Mouse (Mus musculus): ENCODE data around the gene Rbl2. TPM values are rescaled to one million over a fixed set of nuclear protein-coding genes. Genes with fewer than 3 reads are reported as not detected.

Gene Rbl2
- polyA plus RNA-seq, 1 experiment from 2014 or later, result 18.6 TPM

DNA sequence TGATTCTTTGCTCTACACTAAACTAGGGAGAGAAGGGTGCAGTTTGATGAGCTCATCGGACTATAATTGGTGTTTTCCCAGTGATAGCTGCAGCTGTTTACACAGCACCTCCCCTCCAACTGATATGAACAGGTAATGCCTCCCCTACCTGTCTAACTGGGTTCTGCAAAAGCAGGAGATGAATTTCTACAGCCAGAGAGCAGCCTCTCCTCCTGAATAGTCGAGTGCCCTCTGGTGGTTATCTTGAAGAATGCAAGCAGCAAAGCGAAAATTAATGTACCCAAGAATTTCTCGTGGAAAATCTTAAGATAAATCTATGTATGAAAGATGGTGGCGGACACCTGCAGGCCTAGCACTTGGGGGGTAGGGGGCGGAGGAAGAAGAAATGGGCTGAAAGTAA is 77.9 kb downstream of the Rbl2 start:
- H3K4me3 ChIP-seq (replicated peaks), result no peak overlapping the region
- H3K4me1 ChIP-seq, result peaks cover 9% of the 10 kb centered on the region; the same call in 1 of the 2 replicates
- H3K36me3 ChIP-seq, result no peaks in the 10 kb centered on the region
- H3K27ac ChIP-seq (replicated peaks), result no peak overlapping the region
- H3K27me3 ChIP-seq (replicated peaks), result no peaks in the 10 kb centered on the region
- ATAC-seq (ENCODE audit: low FRiP score), result no peak
- H3K9ac ChIP-seq (replicated peaks), result no peak overlapping the region
- no peak overlapping the region; the same call in 1 of the 2 replicates for H3K4me2 ChIP-seq
- 15% methylated on average over 6 of the region's 6 CpGs for WGBS
- H3K9me3 ChIP-seq (replicated peaks), result no peaks in the 10 kb centered on the region

DNA sequence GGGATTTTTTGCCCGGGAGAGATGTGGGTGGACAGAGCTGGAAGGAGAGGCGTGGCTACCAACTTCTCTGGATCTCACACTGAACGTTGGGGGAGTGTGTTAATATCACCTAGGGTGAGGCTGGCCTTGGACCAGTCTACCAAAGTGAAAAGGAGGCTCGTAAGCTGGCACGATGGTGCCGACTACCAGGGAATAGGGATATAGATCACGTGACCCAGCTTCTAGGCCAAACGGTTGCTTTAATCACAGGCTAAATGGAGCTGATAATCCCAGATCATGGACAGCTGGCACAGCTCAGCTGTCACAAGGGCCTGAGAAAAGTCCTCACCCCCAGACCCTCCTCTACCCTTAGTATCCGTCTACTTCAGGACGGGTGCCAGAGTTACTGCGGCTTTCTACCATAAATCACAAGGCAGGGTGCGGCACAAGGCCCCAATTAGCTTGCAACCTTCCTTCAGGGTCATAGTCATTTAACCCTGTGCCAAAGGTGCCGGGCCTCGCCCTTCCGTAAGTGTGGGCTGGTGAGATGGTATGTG is 78.9 kb downstream of the Rbl2 start:
- no peak for ATAC-seq (ENCODE audit: low FRiP score)
- Histone ChIP-seq H3K4me3 (replicated peaks) (no peak overlapping the region), H3K4me1 (peaks cover 9% of the 10 kb centered on the region; the same call in 1 of the 2 replicates), H3K27me3 (replicated peaks) (no peaks in the 10 kb centered on the region), H3K4me2 (no peak overlapping the region), H3K9ac (replicated peaks) (no peak overlapping the region), H3K36me3 (no peaks in the 10 kb centered on the region), H3K9me3 (replicated peaks) (no peaks in the 10 kb centered on the region), H3K27ac (replicated peaks) (no peak overlapping the region)
- WGBS, result 70% methylated on average over 15 of the region's 15 CpGs

DNA sequence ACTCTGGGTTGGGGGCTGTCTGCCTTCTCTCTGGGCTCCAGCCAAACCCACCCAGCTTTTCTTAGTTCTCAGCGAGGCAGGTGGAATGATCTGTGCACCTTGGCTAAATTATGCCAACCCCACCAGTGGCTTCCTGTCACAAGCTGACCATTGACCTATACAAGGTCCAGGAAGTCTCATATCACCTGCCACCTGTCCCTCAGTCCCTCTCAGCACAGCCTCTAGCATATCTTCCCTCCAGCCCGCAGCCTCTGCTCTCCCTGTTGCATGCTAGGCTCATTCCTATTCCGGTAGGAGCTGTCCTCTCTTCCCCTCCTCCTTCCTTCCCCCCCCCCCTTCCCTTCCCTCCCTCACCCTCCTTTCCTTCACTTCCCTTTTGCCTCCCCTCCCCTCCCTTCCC is 79.4 kb downstream of the Rbl2 start:
- no peak overlapping the region for H3K9ac ChIP-seq (replicated peaks)
- H3K9me3 ChIP-seq (replicated peaks), result no peaks in the 10 kb centered on the region
- WGBS, result 81% methylated on average over 3 of the region's 3 CpGs
- H3K27me3 ChIP-seq (replicated peaks), result no peaks in the 10 kb centered on the region
- no peak overlapping the region for H3K27ac ChIP-seq (replicated peaks)
- peaks cover 9% of the 10 kb centered on the region; the same call in 1 of the 2 replicates for H3K4me1 ChIP-seq
- no peak overlapping the region for H3K4me3 ChIP-seq (replicated peaks)
- H3K36me3 ChIP-seq, result no peaks in the 10 kb centered on the region
- ATAC-seq (ENCODE audit: low FRiP score), result no peak
- no peak overlapping the region for H3K4me2 ChIP-seq

DNA sequence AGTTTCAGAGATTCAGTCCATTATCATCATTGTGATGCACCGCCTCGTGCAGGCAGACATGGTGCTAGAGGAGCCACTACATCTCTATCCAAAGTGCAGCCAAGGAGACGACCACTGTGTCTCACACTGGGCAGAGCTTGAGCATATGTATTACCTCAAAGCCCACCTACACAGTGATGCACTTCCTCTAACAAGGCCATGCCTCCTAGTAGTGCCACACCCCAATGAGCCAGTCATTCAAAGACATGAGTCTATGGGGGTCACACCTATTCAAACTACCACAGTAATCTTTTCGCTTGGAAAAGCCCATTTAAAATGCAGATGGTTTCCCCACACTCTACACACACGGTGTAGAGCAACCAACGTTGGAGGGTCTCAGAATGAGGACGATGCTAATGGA is 81.7 kb downstream of the Rbl2 start:
- ATAC-seq (ENCODE audit: low FRiP score), result no peak
- H3K4me2 ChIP-seq, result no peak overlapping the region

DNA sequence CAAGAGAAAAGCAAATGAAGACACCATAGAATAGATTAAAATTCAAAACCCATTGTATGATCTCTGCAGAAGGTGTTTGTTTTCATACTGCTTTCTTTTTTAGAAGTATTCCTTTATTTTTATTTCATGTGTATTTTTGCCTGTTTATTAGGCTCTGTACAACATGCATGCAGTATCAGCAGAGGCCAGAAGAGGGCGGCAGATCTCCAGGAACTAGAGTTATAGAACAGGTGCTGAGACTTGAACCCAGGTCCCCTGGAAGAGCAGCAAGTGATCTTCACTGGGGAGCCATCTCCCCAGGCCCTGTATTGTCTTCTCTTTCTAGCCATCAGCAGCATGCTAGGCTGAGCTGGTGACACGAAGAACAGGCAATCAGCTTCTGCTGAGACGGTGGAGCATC is 84.0 kb downstream of the Rbl2 start:
- H3K4me3 ChIP-seq (replicated peaks), result no peak overlapping the region
- no peak overlapping the region for H3K27ac ChIP-seq (replicated peaks)
- WGBS, result 81% methylated on average over 3 of the region's 3 CpGs
- peaks cover 1% of the 10 kb centered on the region; the same call in 1 of the 2 replicates for H3K4me1 ChIP-seq
- H3K27me3 ChIP-seq (replicated peaks), result no peaks in the 10 kb centered on the region
- no peaks in the 10 kb centered on the region for H3K36me3 ChIP-seq
- H3K9ac ChIP-seq (replicated peaks), result no peak overlapping the region
- ATAC-seq (ENCODE audit: low FRiP score), result no peak
- H3K4me2 ChIP-seq, result no peak overlapping the region
- no peaks in the 10 kb centered on the region for H3K9me3 ChIP-seq (replicated peaks)

More for the DNA sequence above, 81.7 kb downstream of the Rbl2 start:
- no peaks in the 10 kb centered on the region for H3K27me3 ChIP-seq (replicated peaks)
- H3K27ac ChIP-seq (replicated peaks), result no peak overlapping the region
- H3K9me3 ChIP-seq (replicated peaks), result no peaks in the 10 kb centered on the region
- H3K36me3 ChIP-seq, result no peaks in the 10 kb centered on the region
- peaks cover 9% of the 10 kb centered on the region; the same call in 1 of the 2 replicates for H3K4me1 ChIP-seq
- 92% methylated on average over 7 of the region's 7 CpGs for WGBS
- no peak overlapping the region for H3K9ac ChIP-seq (replicated peaks)
- H3K4me3 ChIP-seq (replicated peaks), result no peak overlapping the region

DNA sequence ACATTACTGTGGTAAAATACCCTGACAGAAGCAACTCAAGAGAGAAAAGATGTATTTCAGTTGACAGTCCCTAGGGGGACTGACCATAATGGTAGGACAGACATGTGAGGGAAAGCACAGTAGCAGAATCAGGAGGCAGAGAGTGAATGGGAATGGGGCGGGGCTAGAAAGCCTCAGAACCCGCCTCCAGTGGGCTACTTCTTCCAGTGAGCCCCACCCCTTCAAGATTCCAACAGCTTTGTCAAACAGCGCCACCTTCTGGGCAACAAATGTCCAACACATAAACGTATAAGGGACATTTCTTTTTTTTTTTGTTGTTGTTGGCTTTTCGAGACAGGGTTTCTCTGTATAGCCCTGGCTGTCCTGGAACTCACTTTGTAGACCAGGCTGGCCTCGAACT is 84.7 kb downstream of the Rbl2 start:
- no peaks in the 10 kb centered on the region for H3K9me3 ChIP-seq (replicated peaks)
- WGBS, result 43% methylated on average over 6 of the region's 6 CpGs
- no peak overlapping the region for H3K9ac ChIP-seq (replicated peaks)
- H3K4me3 ChIP-seq (replicated peaks), result no peak overlapping the region
- no peak overlapping the region for H3K27ac ChIP-seq (replicated peaks)
- H3K4me1 ChIP-seq, result no peaks in the 10 kb centered on the region
- no peak overlapping the region for H3K4me2 ChIP-seq
- no peaks in the 10 kb centered on the region for H3K36me3 ChIP-seq
- no peaks in the 10 kb centered on the region for H3K27me3 ChIP-seq (replicated peaks)
- ATAC-seq (ENCODE audit: low FRiP score), result no peak

DNA sequence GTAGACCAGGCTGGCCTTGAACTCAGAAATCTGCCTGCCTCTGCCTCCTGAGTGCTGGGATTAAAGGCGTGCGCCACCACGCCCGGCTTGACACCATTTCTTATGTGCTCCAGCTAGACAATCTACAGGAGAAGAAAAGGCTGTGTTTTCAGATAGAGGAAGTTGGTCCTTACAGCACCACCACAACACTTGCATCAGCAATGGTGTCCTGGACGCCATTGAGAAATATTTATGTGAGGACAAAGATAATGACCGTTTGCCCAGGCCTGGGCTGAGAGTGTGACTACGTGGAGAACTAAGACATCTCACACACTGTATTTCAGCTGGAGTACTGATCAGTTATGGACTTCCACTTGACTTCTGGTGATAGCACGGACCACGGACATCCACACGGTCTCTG is 88.8 kb downstream of the Rbl2 start:
- 93% methylated on average over 10 of the region's 10 CpGs for WGBS

DNA sequence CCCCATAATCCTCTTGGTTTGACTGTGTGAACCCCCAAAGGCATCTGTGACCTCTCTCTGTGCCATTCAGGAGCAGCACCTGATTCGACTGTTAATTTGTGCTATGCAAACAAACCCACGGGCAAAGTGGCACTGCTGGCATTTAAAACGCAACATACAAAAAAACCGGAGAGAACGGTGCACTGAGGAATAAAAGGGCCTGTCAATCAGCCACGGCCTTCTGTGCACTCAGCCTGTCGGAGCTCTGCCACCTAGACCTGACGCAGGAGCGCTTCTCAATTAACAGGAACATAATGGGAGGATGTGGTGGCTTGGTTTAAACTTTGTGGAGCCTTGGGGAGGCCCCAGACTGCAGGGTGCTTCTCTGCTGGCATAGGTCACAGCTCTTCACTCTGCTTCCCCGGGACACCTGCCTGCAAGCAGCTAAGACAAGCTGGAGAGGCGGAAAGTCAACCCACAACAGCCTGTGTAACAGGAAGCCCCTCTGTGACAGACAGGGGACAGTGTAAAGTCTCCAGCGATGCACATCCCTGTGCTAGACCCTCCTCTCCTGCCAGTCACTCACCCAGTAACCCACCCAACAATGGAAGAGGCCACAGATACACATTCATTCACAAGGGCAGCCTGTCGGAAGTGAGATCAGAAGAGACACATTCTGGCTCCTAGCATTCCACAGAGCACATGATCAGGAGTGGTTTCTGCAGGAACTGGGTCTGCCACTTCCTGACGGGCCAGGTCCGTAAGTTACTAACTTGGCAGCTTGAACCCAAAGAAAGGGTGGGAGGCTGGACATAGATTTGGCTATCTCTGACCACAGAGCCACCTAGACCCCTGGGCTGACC is 90.3 kb downstream of the Rbl2 start:
- Histone ChIP-seq H3K4me1 (peaks cover 5% of the 10 kb centered on the region; the same call in 1 of the 2 replicates), H3K4me3 (replicated peaks) (no peak overlapping the region), H3K36me3 (no peaks in the 10 kb centered on the region), H3K27me3 (replicated peaks) (no peaks in the 10 kb centered on the region), H3K4me2 (no peak overlapping the region), H3K27ac (replicated peaks) (no peak overlapping the region), H3K9me3 (replicated peaks) (no peaks in the 10 kb centered on the region), H3K9ac (replicated peaks) (no peak overlapping the region)
- no peak for ATAC-seq (ENCODE audit: low FRiP score)
- WGBS, result 42% methylated on average over 15 of the region's 15 CpGs

More for the DNA sequence above, 88.8 kb downstream of the Rbl2 start:
- Histone ChIP-seq H3K4me1 (peaks cover 5% of the 10 kb centered on the region; the same call in 1 of the 2 replicates), H3K36me3 (no peaks in the 10 kb centered on the region), H3K9me3 (replicated peaks) (no peaks in the 10 kb centered on the region), H3K9ac (replicated peaks) (no peak overlapping the region), H3K27me3 (replicated peaks) (no peaks in the 10 kb centered on the region), H3K4me2 (no peak overlapping the region), H3K27ac (replicated peaks) (no peak overlapping the region), H3K4me3 (replicated peaks) (no peak overlapping the region)
- no peak for ATAC-seq (ENCODE audit: low FRiP score)

DNA sequence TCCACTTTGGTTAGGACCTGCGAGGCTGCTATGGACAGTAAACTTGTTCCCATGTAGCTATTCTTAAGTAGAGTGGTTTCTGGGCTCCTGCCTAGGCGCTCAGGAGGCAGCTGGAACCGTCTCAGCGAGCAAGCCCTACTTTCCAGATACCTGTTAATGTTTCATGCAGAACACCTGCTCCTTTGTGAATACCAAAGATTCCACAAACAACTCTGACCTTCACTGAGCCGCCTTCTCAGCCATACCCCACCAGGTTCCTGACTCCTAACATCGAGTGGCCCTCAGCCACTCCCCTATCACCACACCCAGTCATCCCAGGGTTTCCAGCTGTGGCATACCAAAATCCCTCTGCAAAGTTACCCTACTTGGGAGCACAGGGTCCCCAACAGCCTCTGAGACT is 100.3 kb downstream of the Rbl2 start:
- no peak overlapping the region for H3K27ac ChIP-seq (replicated peaks)
- H3K4me1 ChIP-seq, result peaks cover 15% of the 10 kb centered on the region
- WGBS, result 79% methylated on average over 6 of the region's 6 CpGs
- ATAC-seq (ENCODE audit: low FRiP score), result no peak
- H3K36me3 ChIP-seq, result no peaks in the 10 kb centered on the region
- no peak overlapping the region for H3K4me2 ChIP-seq
- no peak overlapping the region for H3K4me3 ChIP-seq (replicated peaks)
- no peaks in the 10 kb centered on the region for H3K9me3 ChIP-seq (replicated peaks)
- no peak overlapping the region for H3K9ac ChIP-seq (replicated peaks)
- no peaks in the 10 kb centered on the region; the same call in 1 of the 2 replicates for H3K27me3 ChIP-seq (replicated peaks)

DNA sequence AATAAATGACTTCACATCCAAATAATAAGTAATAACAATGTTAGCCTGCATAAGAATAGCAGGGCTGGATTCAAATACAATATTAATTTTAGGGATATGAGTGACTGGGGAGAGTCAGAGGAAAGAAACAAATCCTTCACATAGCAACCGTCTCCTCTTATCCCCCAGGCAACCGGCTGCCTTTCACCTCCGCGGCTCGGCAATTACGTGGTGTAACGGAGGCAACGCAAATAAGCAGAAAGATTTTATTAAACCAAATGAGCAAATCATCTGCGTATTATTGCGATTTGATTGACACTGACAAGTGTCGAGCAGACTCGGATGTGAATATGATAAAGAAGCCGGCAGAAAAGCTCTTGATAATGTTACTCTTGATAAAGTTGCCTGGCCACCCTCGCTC is 101.1 kb downstream of the Rbl2 start:
- Histone ChIP-seq H3K27ac (replicated peaks) (no peak overlapping the region), H3K4me2 (peak overlapping the region; percentile 45), H3K9me3 (replicated peaks) (no peaks in the 10 kb centered on the region), H3K4me3 (replicated peaks) (no peak overlapping the region), H3K36me3 (no peaks in the 10 kb centered on the region), H3K27me3 (replicated peaks) (no peaks in the 10 kb centered on the region; the same call in none of the 2 replicates), H3K4me1 (peaks cover 15% of the 10 kb centered on the region), H3K9ac (replicated peaks) (no peak overlapping the region)
- ATAC-seq (ENCODE audit: low FRiP score), result 0 out of 2 replicates have a peak, but pooled peaks have one; percentile 41
- 16% methylated on average over 14 of the region's 14 CpGs for WGBS

DNA sequence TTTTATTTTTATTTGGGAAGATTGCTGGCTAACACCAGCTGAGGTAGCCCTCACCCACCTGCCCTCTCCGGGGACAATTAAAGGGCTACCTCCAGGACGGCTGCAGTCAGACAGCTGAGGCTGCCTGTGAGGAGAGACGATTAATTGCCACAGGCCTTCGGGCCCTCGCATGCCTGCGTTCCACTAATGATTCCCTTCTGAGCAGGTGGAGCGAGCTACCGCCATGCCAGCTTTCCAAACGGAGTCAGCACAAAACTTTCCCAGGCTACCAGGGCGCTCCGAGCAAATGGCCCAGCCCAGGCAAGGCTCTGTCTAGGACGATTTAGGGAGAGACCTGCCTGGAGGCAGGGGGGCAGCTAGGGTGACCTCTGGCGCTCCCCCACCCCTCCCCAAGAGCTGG is 101.7 kb downstream of the Rbl2 start:
- Histone ChIP-seq H3K4me2 (peak overlapping the region; percentile 13; the same call in 1 of the 2 replicates), H3K27me3 (replicated peaks) (no peaks in the 10 kb centered on the region; the same call in none of the 2 replicates), H3K4me3 (replicated peaks) (no peak overlapping the region), H3K9ac (replicated peaks) (no peak overlapping the region), H3K9me3 (replicated peaks) (no peaks in the 10 kb centered on the region), H3K4me1 (peaks cover 15% of the 10 kb centered on the region), H3K36me3 (no peaks in the 10 kb centered on the region), H3K27ac (replicated peaks) (no peak overlapping the region)
- WGBS, result 13% methylated on average over 13 of the region's 13 CpGs
- ATAC-seq (ENCODE audit: low FRiP score), result no peak
